Mouse (Mus musculus) MEL (cell line): ENCODE results near the gene Kcnb1. TPM values are rescaled to one million over a fixed set of nuclear protein-coding genes. Genes with fewer than 3 reads are reported as not detected.
A peak's percentile ranks its signal among the peaks of the same experiment; 100 is the strongest.

Experiments used
- DNase-seq: peaks from one replicate; pipeline ENCODE4 v3.0.0; 2011; ENCODE audit warnings: low read depth, low spot score
- H3K27ac ChIP-seq: 2 replicates; pipeline ENCODE4 v1.5.1; 2012; ENCODE audit warnings: low read depth, mild to moderate bottlenecking, control low read depth, low read length, moderate library complexity; ENCODE audit not compliant: control insufficient read depth
- H3K27me3 ChIP-seq, 2 experiments: fragments of 150-350 bp in 1 of 2; sonication (generic) in 1 of 2; 2 replicates each; pipeline ENCODE4 v1.6.1; 2012; ENCODE audit warnings: low read length in 2 of 2, mild to moderate bottlenecking in 2 of 2, improper control_type of control experiment in 1 of 2, moderate library complexity in 1 of 2; ENCODE audit not compliant: insufficient read depth in 2 of 2, control insufficient read depth in 1 of 2
- H3K36me3 ChIP-seq, 2 experiments: 2 replicates each; pipeline ENCODE4 v1.6.1; 2012 to 2014; ENCODE audit warnings: low read length in 2 of 2, improper control_type of control experiment in 1 of 2, inconsistent platforms in 1 of 2, mild to moderate bottlenecking in 1 of 2; ENCODE audit not compliant: insufficient read depth in 2 of 2, control insufficient read depth in 1 of 2
- H3K4me1 ChIP-seq, 2 experiments: fragments of 150-350 bp in 1 of 2; sonication (generic) in 1 of 2; 2 replicates each; pipeline ENCODE4 v1.6.1; 2012; ENCODE audit warnings: low read length in 2 of 2, improper control_type of control experiment in 1 of 2, mild to moderate bottlenecking in 1 of 2; ENCODE audit not compliant: insufficient read depth in 2 of 2, control insufficient read depth in 1 of 2
- H3K4me3 ChIP-seq, 2 experiments: fragments of 150-350 bp in 1 of 2; sonication (generic) in 1 of 2; 2 replicates each; pipeline ENCODE4 v1.5.1; 2012; ENCODE audit warnings: low read depth in 2 of 2, low read length in 2 of 2, mild to moderate bottlenecking in 2 of 2, moderate library complexity in 2 of 2, control low read depth in 1 of 2, improper control_type of control experiment in 1 of 2; ENCODE audit not compliant: control insufficient read depth in 1 of 2, insufficient read depth in 1 of 2
- H3K79me2 ChIP-seq: 2 replicates; pipeline ENCODE4 v1.6.1; 2012; ENCODE audit warnings: mild to moderate bottlenecking, low read length, moderate library complexity; ENCODE audit not compliant: control insufficient read depth, poor library complexity, insufficient read depth
- H3K9ac ChIP-seq: 2 replicates; pipeline ENCODE4 v1.6.1; 2012; ENCODE audit warnings: low read depth, mild to moderate bottlenecking, control low read depth, low read length, moderate library complexity; ENCODE audit not compliant: control insufficient read depth, poor library complexity, severe bottlenecking
- H3K9me3 ChIP-seq: fragments of 150-350 bp; sonication (generic); replicated peaks from 2 replicates; pipeline ENCODE4 v1.6.1; 2012; ENCODE audit warnings: mild to moderate bottlenecking, low read length, improper control_type of control experiment, moderate library complexity; ENCODE audit not compliant: insufficient read depth
- CHD2 ChIP-seq: IDR thresholded peaks from 2 replicates; pipeline ENCODE4 v1.6.1; 2011; ENCODE audit warnings: low read length, improper control_type of control experiment
- CTCF ChIP-seq, 3 experiments: IDR thresholded peaks in 2 of 3; conservative IDR thresholded peaks in 1 of 3; 2 replicates each; pipeline ENCODE4 v1.5.1; 2011 to 2012; ENCODE audit warnings: low read length in 3 of 3, low read depth in 2 of 3, mild to moderate bottlenecking in 2 of 3, improper control_type of control experiment in 1 of 3, inconsistent platforms in 1 of 3, mixed read lengths in 1 of 3, moderate library complexity in 1 of 3; ENCODE audit not compliant: control insufficient read depth in 1 of 3, insufficient read depth in 1 of 3, poor library complexity in 1 of 3, severe bottlenecking in 1 of 3
- EP300 ChIP-seq, 2 experiments: IDR thresholded peaks; 2 replicates each; pipeline ENCODE4 v1.6.1; 2011; ENCODE audit warnings: improper control_type of control experiment in 2 of 2, low read length in 2 of 2, low read depth in 1 of 2, mild to moderate bottlenecking in 1 of 2
- ETS1 ChIP-seq: IDR thresholded peaks from 2 replicates; pipeline ENCODE4 v1.6.1; 2012; ENCODE audit warnings: low read depth, mild to moderate bottlenecking, inconsistent platforms, low read length, improper control_type of control experiment, moderate library complexity
- GATA1 ChIP-seq: IDR thresholded peaks from 2 replicates; pipeline ENCODE4 v1.6.1; 2011; ENCODE audit warnings: low read depth, low read length, improper control_type of control experiment
- HCFC1 ChIP-seq: IDR thresholded peaks from 2 replicates; pipeline ENCODE4 v1.6.1; 2012; ENCODE audit warnings: low read depth, mild to moderate bottlenecking, inconsistent platforms, low read length, improper control_type of control experiment, moderate library complexity
- JUND ChIP-seq: IDR thresholded peaks from 2 replicates; pipeline ENCODE4 v1.6.1; 2011; ENCODE audit warnings: low read depth, mild to moderate bottlenecking, improper control_type of control experiment, low read length
- MAFK ChIP-seq: IDR thresholded peaks from 2 replicates; pipeline ENCODE4 v1.6.1; 2011; ENCODE audit warnings: low read depth, mild to moderate bottlenecking, low read length, improper control_type of control experiment, borderline replicate concordance
- MAZ ChIP-seq: IDR thresholded peaks from 2 replicates; pipeline ENCODE4 v1.6.1; 2012; ENCODE audit warnings: low read depth, mild to moderate bottlenecking, inconsistent platforms, low read length, improper control_type of control experiment
- MEF2A ChIP-seq: IDR thresholded peaks from 2 replicates; pipeline ENCODE4 v1.6.1; 2014; ENCODE audit warnings: low read depth, mild to moderate bottlenecking, inconsistent platforms, low read length, improper control_type of control experiment; ENCODE audit not compliant: poor library complexity, insufficient replicate concordance, severe bottlenecking; ENCODE audit errors: extremely low read depth
- MYB ChIP-seq: IDR thresholded peaks from 2 replicates; pipeline ENCODE4 v1.6.1; 2011; ENCODE audit warnings: mild to moderate bottlenecking, low read depth, low read length, improper control_type of control experiment
- MYC ChIP-seq: IDR thresholded peaks from 2 replicates; pipeline ENCODE4 v1.6.1; 2011; ENCODE audit warnings: low read depth, mild to moderate bottlenecking, low read length, improper control_type of control experiment, moderate library complexity
- POLR2AphosphoS2 ChIP-seq: IDR thresholded peaks from 2 replicates; pipeline ENCODE4 v1.6.1; 2011; ENCODE audit warnings: low read length, improper control_type of control experiment
- POLR2AphosphoS5 ChIP-seq: IDR thresholded peaks from 2 replicates; pipeline ENCODE4 v1.6.1; 2012; ENCODE audit warnings: low read depth, borderline replicate concordance, mild to moderate bottlenecking, inconsistent platforms, low read length, moderate library complexity, mixed read lengths
- RCOR1 ChIP-seq: IDR thresholded peaks from 2 replicates; pipeline ENCODE4 v1.6.1; 2012; ENCODE audit warnings: low read depth, mild to moderate bottlenecking, inconsistent platforms, low read length, improper control_type of control experiment
- SMC3 ChIP-seq: IDR thresholded peaks from 2 replicates; pipeline ENCODE4 v1.6.1; 2011; ENCODE audit warnings: low read depth, low read length, improper control_type of control experiment
- TAL1 ChIP-seq: IDR thresholded peaks from 2 replicates; pipeline ENCODE4 v1.6.1; 2012; ENCODE audit warnings: mild to moderate bottlenecking, inconsistent platforms, low read length, moderate library complexity, mixed read lengths
- TBP ChIP-seq: IDR thresholded peaks from 2 replicates; pipeline ENCODE4 v1.8.0; 2011; ENCODE audit warnings: low read depth, low read length, improper control_type of control experiment
- UBTF ChIP-seq: IDR thresholded peaks from 2 replicates; pipeline ENCODE4 v1.6.1; 2012; ENCODE audit warnings: low read depth, mild to moderate bottlenecking, inconsistent platforms, low read length, improper control_type of control experiment, moderate library complexity, borderline replicate concordance; ENCODE audit not compliant: insufficient read depth
- USF2 ChIP-seq, 2 experiments: IDR thresholded peaks; 2 replicates each; pipeline ENCODE4 v1.6.1; 2011 to 2012; ENCODE audit warnings: improper control_type of control experiment in 2 of 2, low read length in 2 of 2, borderline replicate concordance in 1 of 2, inconsistent platforms in 1 of 2, low read depth in 1 of 2, mild to moderate bottlenecking in 1 of 2; ENCODE audit not compliant: insufficient read depth in 1 of 2
- ZC3H11A ChIP-seq: IDR thresholded peaks from 2 replicates; pipeline ENCODE4 v1.6.1; 2012; ENCODE audit warnings: low read depth, mild to moderate bottlenecking, inconsistent platforms, low read length, improper control_type of control experiment
- ZNF384 ChIP-seq: IDR thresholded peaks from 2 replicates; pipeline ENCODE4 v1.6.1; 2012; ENCODE audit warnings: low read depth, mild to moderate bottlenecking, inconsistent platforms, low read length, improper control_type of control experiment
- polyA plus RNA-seq, 2 experiments: library from polyadenylated mRNA; stranded (reverse) in 1 of 2; unstranded in 1 of 2; fragments of >175 nt in 1 of 2; fragments of >200 nt in 1 of 2; gene quantifications; 2 replicates each; pipeline versions ENCODE4 v1.2.1 to v1.2.4; 2012; ENCODE audit warnings: low replicate concordance in 2 of 2, low read depth in 1 of 2; ENCODE audit not compliant: insufficient read length in 2 of 2, insufficient read depth in 1 of 2, missing spikeins in 1 of 2
- total RNA-seq: library from RNA; depleted of rRNA; stranded (reverse); fragments of 300-350 nt; gene quantifications from 2 replicates; pipeline ENCODE4 v1.2.3, GENCODE M21; 2012

Gene Kcnb1
- total and polyA plus RNA-seq, 3 experiments, result 0.39 to 3.6 TPM; not detected in 1

DNA sequence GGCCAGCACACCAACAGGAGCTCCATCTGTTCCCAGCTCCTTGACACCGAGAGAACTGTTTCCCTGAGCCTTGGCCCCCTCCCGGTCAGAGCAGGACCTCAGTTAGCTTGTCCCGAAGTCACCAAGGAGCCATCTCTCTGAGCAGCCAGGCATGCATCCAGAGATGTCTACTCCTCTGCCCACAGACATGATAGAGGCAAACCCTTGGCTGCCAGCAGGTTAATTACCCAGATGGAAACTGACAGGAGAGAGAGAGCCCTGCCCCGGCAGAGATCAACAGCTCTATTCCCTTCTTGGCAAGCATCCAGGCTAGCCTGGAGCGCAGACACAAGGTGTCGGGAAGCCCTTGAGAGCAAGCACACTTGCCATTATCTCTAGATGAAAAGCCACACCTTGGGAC lies 119.6 kb downstream of the Kcnb1 start:
- peaks cover 3 to 14% of the 10 kb centered on the region in 2 experiments; a peak in 2 of 4 replicates for H3K4me1 ChIP-seq
- no peak overlapping the region for H3K27ac ChIP-seq
- peaks cover 5% of the 10 kb centered on the region for H3K79me2 ChIP-seq
- H3K36me3 ChIP-seq, result peaks cover 2 to 6% of the 10 kb centered on the region in 2 experiments
- no peaks in the 10 kb centered on the region for H3K27me3 ChIP-seq
- H3K9ac ChIP-seq, result no peak overlapping the region
- DNase-seq, result peak; percentile 76
- H3K4me3 ChIP-seq, result no peak overlapping the region
- H3K9me3 ChIP-seq, result no peaks in the 10 kb centered on the region
- TF ChIP-seq TAL1 (peak; percentile 24; the same call in 1 of the 2 replicates), TBP (no peak)

DNA sequence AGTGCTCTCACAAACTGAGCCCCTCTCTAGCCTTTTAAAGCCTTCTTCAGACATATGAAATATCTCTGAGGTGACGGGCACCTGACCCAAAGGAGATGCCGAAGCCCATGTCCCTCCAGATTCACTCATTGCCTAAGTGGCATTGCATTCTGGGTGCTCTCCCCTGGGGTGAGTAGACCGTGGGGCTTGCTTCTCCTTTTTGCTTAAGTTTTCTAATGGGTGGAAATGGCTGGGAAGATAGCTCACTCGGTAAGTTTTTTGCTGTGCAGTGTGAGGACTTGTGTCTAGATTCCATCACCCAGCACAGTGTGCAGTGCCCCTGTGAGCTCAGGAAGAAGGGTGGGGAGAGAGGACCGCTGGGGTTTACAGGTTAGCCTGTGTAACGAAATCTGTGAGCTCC lies 122.4 kb downstream of the Kcnb1 start:
- no peak for TF ChIP-seq ETS1
- TF ChIP-seq HCFC1, result no peak
- TF ChIP-seq MAZ, result no peak
- TF ChIP-seq SMC3, result no peak
- no peak for TF ChIP-seq POLR2AphosphoS2
- TF ChIP-seq EP300 (IDR thresholded peaks at IDR 0.05; ENCODE audit: low read depth in 1 of 2, low read length in 2 of 2), result no peak
- TF ChIP-seq POLR2AphosphoS5, result 0 out of 2 replicates have a peak, but pooled peaks have one; percentile 5
- Histone ChIP-seq H3K4me1 (peaks cover 3 to 14% of the 10 kb centered on the region in 2 experiments; a peak in 2 of 4 replicates), H3K9ac (no peak overlapping the region), H3K27ac (peak overlapping the region; percentile 2; the same call in 1 of the 2 replicates), H3K36me3 (peaks cover 9 to 16% of the 10 kb centered on the region in 2 experiments), H3K4me3 (no peak overlapping the region), H3K79me2 (peaks cover 29% of the 10 kb centered on the region), H3K27me3 (no peaks in the 10 kb centered on the region), H3K9me3 (no peaks in the 10 kb centered on the region)
- DNase-seq, result peak; percentile 86

DNA sequence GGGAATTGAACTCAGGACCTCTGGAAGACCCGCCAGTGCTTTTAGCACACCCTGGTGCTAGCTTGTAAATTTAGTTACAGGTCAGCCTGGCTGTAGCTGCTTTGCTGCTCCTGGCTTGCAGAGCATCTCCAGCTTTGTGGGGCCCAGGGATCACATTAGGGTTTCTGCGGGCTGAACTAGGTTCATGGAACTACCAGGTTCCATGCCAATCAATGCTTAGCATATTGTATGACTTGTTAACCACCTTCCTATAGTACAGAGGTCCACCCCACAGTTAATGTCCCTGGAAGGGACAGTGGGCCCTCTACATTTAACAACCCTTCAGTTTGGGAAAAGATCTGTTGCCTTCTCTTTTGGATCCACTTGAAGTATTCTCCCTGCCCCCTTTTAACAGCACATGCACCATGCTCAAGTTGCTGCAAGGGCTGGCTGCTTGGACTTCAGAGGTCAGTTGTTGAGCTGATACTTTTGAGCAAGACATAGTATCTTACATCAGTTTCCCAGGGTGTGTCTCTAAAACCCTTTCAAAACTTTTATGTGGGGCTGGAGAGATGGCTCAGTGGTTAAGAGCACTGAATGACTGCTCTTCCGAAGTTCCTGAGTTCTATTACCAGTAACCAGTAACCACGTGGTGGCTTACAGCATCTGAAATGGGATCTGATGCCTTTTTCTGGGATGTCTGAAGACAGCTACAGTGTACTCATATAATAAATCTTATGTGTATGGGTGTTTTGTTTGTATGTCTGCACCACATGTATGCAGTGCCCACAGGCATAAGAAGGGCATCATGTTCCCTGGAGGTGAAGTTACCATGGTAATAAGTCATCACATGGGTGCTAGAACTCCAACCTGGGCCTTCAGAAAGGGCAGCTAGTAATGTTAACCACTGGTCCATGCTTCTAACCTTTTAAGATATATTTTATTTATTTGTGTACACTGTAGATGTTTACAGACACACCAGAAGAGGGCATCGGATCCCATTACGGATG lies 123.1 kb downstream of the Kcnb1 start:
- Histone ChIP-seq H3K4me3 (no peak overlapping the region), H3K36me3 (peaks cover 9 to 16% of the 10 kb centered on the region in 2 experiments), H3K27ac (peak overlapping the region; percentile 93), H3K9me3 (no peaks in the 10 kb centered on the region), H3K9ac (peak overlapping the region; percentile 94), H3K79me2 (peaks cover 35% of the 10 kb centered on the region), H3K27me3 (no peaks in the 10 kb centered on the region), H3K4me1 (peaks cover 3 to 14% of the 10 kb centered on the region in 2 experiments; a peak in 2 of 4 replicates)
- peak; percentile 85 for DNase-seq
- no peak for TF ChIP-seq CHD2
- TF ChIP-seq GATA1, result no peak
- TF ChIP-seq HCFC1, result no peak
- TF ChIP-seq TBP, result peak; percentile 59
- TF ChIP-seq ZC3H11A, result no peak
- TF ChIP-seq EP300 (IDR thresholded peaks at IDR 0.05; ENCODE audit: low read depth in 1 of 2, low read length in 2 of 2), result no peak
- TF ChIP-seq USF2 (IDR thresholded peaks at IDR 0.05; ENCODE audit: borderline replicate concordance in 1 of 2, insufficient read depth in 1 of 2, low read depth in 1 of 2, low read length in 2 of 2), result no peak
- no peak for TF ChIP-seq MYB
- TF ChIP-seq MAFK, result no peak
- no peak for TF ChIP-seq ZNF384
- no peak for TF ChIP-seq MEF2A
- no peak for TF ChIP-seq RCOR1
- peak; percentile 71; the same call in 1 of the 2 replicates for TF ChIP-seq POLR2AphosphoS5
- no peak for TF ChIP-seq UBTF
- TF ChIP-seq MYC, result no peak
- TF ChIP-seq JUND, result no peak
- TF ChIP-seq CTCF (IDR thresholded peaks at IDR 0.05 in 2 of 3, conservative IDR thresholded peaks at IDR 0.05 in 1 of 3; ENCODE audit: control insufficient read depth in 1 of 3, insufficient read depth in 1 of 3, low read depth in 2 of 3, low read length in 3 of 3, poor library complexity in 1 of 3, severe bottlenecking in 1 of 3), result no peak
